Mouse (Mus musculus) olfactory bulb, adult 2 months (tissue): ENCODE measurements around the gene Trmt13. TPM values are rescaled to one million over a fixed set of nuclear protein-coding genes. Genes with fewer than 3 reads are reported as not detected.
A peak's percentile ranks its signal among the peaks of the same experiment; 100 is the strongest.

Experiments used
- H3K27ac ChIP-seq: fragments of 200-500 bp; 2 replicates; pipeline ENCODE4 v1.5.1; 2012; ENCODE audit warnings: low read depth, low read length; ENCODE audit not compliant: insufficient read depth
- H3K4me1 ChIP-seq: fragments of 200-500 bp; 2 replicates; pipeline ENCODE4 v1.6.1; 2012; ENCODE audit warnings: low read length; ENCODE audit not compliant: control insufficient read depth, insufficient read depth
- H3K4me3 ChIP-seq: fragments of 200-500 bp; 2 replicates; pipeline ENCODE4 v1.5.1; 2012; ENCODE audit warnings: mild to moderate bottlenecking, low read depth, low read length, moderate library complexity; ENCODE audit not compliant: insufficient read depth
- CTCF ChIP-seq: fragments of 200-500 bp; IDR thresholded peaks from 2 replicates; pipeline ENCODE4 v1.5.1; 2012; ENCODE audit warnings: low read depth, mild to moderate bottlenecking, low read length, moderate library complexity; ENCODE audit not compliant: insufficient read depth
- POLR2A ChIP-seq: fragments of 200-500 bp; IDR thresholded peaks from 2 replicates; pipeline ENCODE4 v1.6.1; 2012; ENCODE audit warnings: mild to moderate bottlenecking, low read depth, low read length, moderate library complexity; ENCODE audit not compliant: insufficient read depth
- WGBS: fragments of 180-500 bp; shearing (Covaris S2); methylation state at CpG from one replicate; pipeline ENCODE4 v1.1.7; 2018; 5-methylcytosine and 5-hydroxymethylcytosine counted together
- polyA plus RNA-seq: library from polyadenylated mRNA; stranded (reverse); fragments of >200 nt; gene quantifications from 2 replicates; pipeline ENCODE4 v1.2.4, GENCODE M21; 2012; ENCODE audit warnings: low replicate concordance; ENCODE audit not compliant: missing spikeins, insufficient read depth, insufficient read length

The Trmt13 gene
- polyA plus RNA-seq, 1 experiment: not detected

- no peak for TF ChIP-seq POLR2A
- no peak for TF ChIP-seq CTCF
- H3K4me3 ChIP-seq: no peak overlapping the region
- 90% methylated on average over 8 of the region's 8 CpGs for WGBS
- peaks cover 5% of the 10 kb centered on the region for H3K4me1 ChIP-seq
- H3K27ac ChIP-seq: no peak overlapping the region
These were observed 1.1 kb upstream of the Trmt13 start for GRCm38 (mm10) chr3:116615318-116616068.

- no peak overlapping the region for H3K27ac ChIP-seq
- no peak for TF ChIP-seq CTCF
- TF ChIP-seq POLR2A: no peak
- H3K4me3 ChIP-seq: no peak overlapping the region
- H3K4me1 ChIP-seq: no peaks in the 10 kb centered on the region
- 89% methylated on average over 9 of the region's 9 CpGs for WGBS
These were observed 9.8 kb downstream of the Trmt13 start for GRCm38 (mm10) chr3:116604570-116604969.

GRCm38 (mm10) chr3:116601781-116602180 lies 12.6 kb downstream of the Trmt13 start:
- no peaks in the 10 kb centered on the region for H3K4me1 ChIP-seq
- no peak overlapping the region for H3K27ac ChIP-seq
- H3K4me3 ChIP-seq: no peak overlapping the region
- WGBS: 95% methylated on average over 5 of the region's 5 CpGs
- TF ChIP-seq POLR2A: no peak
- no peak for TF ChIP-seq CTCF

GRCm38 (mm10) chr3:116601005-116601404 lies 13.4 kb downstream of the Trmt13 start:
- 96% methylated on average over 5 of the region's 5 CpGs for WGBS
- Histone ChIP-seq H3K27ac (no peak overlapping the region), H3K4me1 (no peaks in the 10 kb centered on the region), H3K4me3 (no peak overlapping the region)
- no peak for TF ChIP-seq CTCF
- TF ChIP-seq POLR2A: no peak

GRCm38 (mm10) chr3:116599705-116600104 lies 14.7 kb downstream of the Trmt13 start:
- Histone ChIP-seq H3K27ac (no peak overlapping the region), H3K4me3 (no peak overlapping the region)
- WGBS: 87% methylated on average over 2 of the region's 2 CpGs

GRCm38 (mm10) chr3:116595603-116595991 lies 18.8 kb downstream of the Trmt13 start:
- H3K27ac ChIP-seq: no peak overlapping the region
- H3K4me3 ChIP-seq: peak overlapping the region; percentile 76
- 9% methylated on average over 10 of the region's 10 CpGs for WGBS
- TF ChIP-seq POLR2A (no peak), CTCF (no peak)
- H3K4me1 ChIP-seq: no peaks in the 10 kb centered on the region

More at GRCm38 (mm10) chr3:116599705-116600104, 14.7 kb downstream of the Trmt13 start:
- TF ChIP-seq POLR2A (no peak), CTCF (no peak)
- H3K4me1 ChIP-seq: no peaks in the 10 kb centered on the region

GRCm38 (mm10) chr3:116594728-116595602 lies 19.4 kb downstream of the Trmt13 start, which contains the start of gene Sass6:
Gene Sass6 (plus strand): TSS chr3:116594982.
- peak within 1 kb of the TSS; percentile 82 for H3K27ac ChIP-seq

GRCm38 (mm10) chr3:116594076-116594727 lies 20.2 kb downstream of the Trmt13 start:
- no peak for TF ChIP-seq POLR2A
- 2% methylated on average over 22 of the region's 22 CpGs for WGBS
- peak overlapping the region; percentile 76 for H3K4me3 ChIP-seq
- H3K27ac ChIP-seq: peak overlapping the region; percentile 82
- no peaks in the 10 kb centered on the region for H3K4me1 ChIP-seq

More at GRCm38 (mm10) chr3:116594728-116595602, 19.4 kb downstream of the Trmt13 start, which contains the start of gene Sass6:
- WGBS: under 1% methylated on average over 65 of the region's 65 CpGs
- Histone ChIP-seq H3K4me1 (no peaks in the 10 kb centered on the region), H3K4me3 (peak within 1 kb of the TSS; percentile 76)
- TF ChIP-seq POLR2A (peak; percentile 39; the same call in 1 of the 2 replicates), CTCF (no peak)
